Mouse (Mus musculus) limb, embryonic 12.5 days (tissue): ENCODE results near the gene Pdpn. TPM values are rescaled to one million over a fixed set of nuclear protein-coding genes. Genes with fewer than 3 reads are reported as not detected.
A peak's percentile ranks its signal among the peaks of the same experiment; 100 is the strongest.

Experiments used
- ATAC-seq: fragments of 200-750 bp; cut with Nextera tagmentation; 2 replicates; pipeline ENCODE4 v1.8.0; 2017; ENCODE audit warnings: low read depth, moderate TSS enrichment; ENCODE audit not compliant: insufficient number of reproducible peaks, insufficient read depth, low FRiP score, low TSS enrichment
- H3K27ac ChIP-seq: fragments of 300-500 bp; sonication (generic); 2 replicates; pipeline ENCODE4 v1.5.1; 2016; ENCODE audit warnings: mild to moderate bottlenecking, moderate library complexity
- H3K27me3 ChIP-seq: fragments of 300-500 bp; sonication (generic); 2 replicates; pipeline ENCODE4 v1.6.1; 2016; ENCODE audit warnings: mild to moderate bottlenecking, moderate library complexity
- H3K36me3 ChIP-seq: fragments of 300-500 bp; sonication (generic); 2 replicates; pipeline ENCODE4 v1.6.1; 2016; ENCODE audit warnings: mild to moderate bottlenecking, moderate library complexity
- H3K4me1 ChIP-seq: fragments of 300-500 bp; sonication (generic); replicated peaks from 2 replicates; pipeline ENCODE4 v1.6.1; 2016
- H3K4me2 ChIP-seq: fragments of 300-500 bp; sonication (generic); 2 replicates; pipeline ENCODE4 v1.6.1; 2016; ENCODE audit warnings: mild to moderate bottlenecking, moderate library complexity
- H3K4me3 ChIP-seq: fragments of 300-500 bp; sonication (generic); replicated peaks from 2 replicates; pipeline ENCODE4 v1.5.1; 2016; ENCODE audit warnings: mild to moderate bottlenecking
- H3K9ac ChIP-seq: fragments of 300-500 bp; sonication (generic); replicated peaks from 2 replicates; pipeline ENCODE4 v1.6.1; 2016; ENCODE audit warnings: mild to moderate bottlenecking, moderate library complexity
- H3K9me3 ChIP-seq: fragments of 300-500 bp; sonication (generic); 2 replicates; pipeline ENCODE4 v1.6.1; 2016; ENCODE audit warnings: mild to moderate bottlenecking, moderate library complexity
- WGBS: fragments of 180-500 bp; shearing (Covaris S2); methylation state at CpG from one replicate; pipeline ENCODE4 v1.1.7; 2016; 5-methylcytosine and 5-hydroxymethylcytosine counted together
- polyA plus RNA-seq: library from polyadenylated mRNA; unstranded; fragments of >200 nt; fragmentation: Nextera tagmentation; extraction: Ambion mirVana; gene quantifications from 2 replicates; pipeline ENCODE4 v1.2.1, GENCODE M21; 2016

The Pdpn gene
- polyA plus RNA-seq, 1 experiment from 2014 or later = 41.5 TPM

DNA sequence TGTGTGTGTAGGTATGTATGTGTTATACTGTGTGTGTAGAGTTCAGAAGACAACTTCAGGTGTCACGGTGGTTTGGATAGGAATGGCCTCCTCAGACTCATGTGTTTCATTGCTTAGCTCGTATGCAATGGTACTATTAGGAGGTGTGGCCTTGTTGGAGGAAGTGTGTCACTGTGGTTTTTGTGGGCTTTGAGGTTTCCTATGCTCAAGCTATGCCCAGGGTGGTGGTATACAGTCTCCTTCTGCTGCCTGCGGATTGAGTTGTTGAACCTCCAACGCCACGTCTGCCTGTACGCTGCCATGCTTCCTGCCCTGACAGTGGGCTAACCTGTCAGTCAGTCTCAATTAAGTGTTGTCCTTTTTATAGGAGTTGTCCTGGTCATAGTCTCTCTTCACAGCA, 22.0 kb downstream of the Pdpn start:
- Histone ChIP-seq H3K4me3 (no peak overlapping the region), H3K4me2 (no peak overlapping the region), H3K4me1 (peaks cover 13% of the 10 kb centered on the region), H3K27me3 (no peaks in the 10 kb centered on the region), H3K36me3 (peaks cover 17% of the 10 kb centered on the region), H3K9ac (no peak overlapping the region), H3K9me3 (no peaks in the 10 kb centered on the region; the same call in 1 of the 2 replicates), H3K27ac (no peak overlapping the region)
- 97% methylated on average over 6 of the region's 6 CpGs for WGBS
- ATAC-seq = no peak

DNA sequence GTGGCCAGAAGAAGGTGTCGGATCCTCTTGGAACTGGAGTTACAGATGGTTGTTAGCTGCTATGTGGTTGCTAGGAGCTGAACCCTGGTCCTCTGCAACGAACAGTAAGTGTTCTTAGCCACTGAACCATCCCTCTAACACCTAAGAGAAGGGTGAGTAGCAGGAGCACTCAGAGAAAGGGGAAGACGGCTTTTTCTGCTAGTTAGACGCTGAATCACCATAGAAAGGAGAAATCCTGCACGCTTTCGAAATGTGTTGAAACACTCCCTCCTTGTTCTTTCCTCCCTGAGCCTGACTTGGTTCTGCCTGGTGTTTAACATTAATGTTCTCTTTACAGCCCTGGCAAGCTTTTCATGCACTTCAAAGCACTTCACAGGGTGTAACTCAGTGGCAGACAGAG, 27.8 kb downstream of the Pdpn start:
- no peak overlapping the region for H3K4me2 ChIP-seq
- no peak overlapping the region for H3K4me3 ChIP-seq
- ATAC-seq = no peak
- H3K4me1 ChIP-seq = no peaks in the 10 kb centered on the region
- whole genome bisulfite sequencing = 70% methylated on average over 6 of the region's 6 CpGs
- 0 out of 2 replicates have a peak overlapping the region, but pooled peaks have one; percentile 12 for H3K27ac ChIP-seq
- H3K9me3 ChIP-seq = no peaks in the 10 kb centered on the region; the same call in 1 of the 2 replicates
- H3K27me3 ChIP-seq = no peaks in the 10 kb centered on the region
- no peak overlapping the region for H3K9ac ChIP-seq
- H3K36me3 ChIP-seq = peaks cover 35% of the 10 kb centered on the region

DNA sequence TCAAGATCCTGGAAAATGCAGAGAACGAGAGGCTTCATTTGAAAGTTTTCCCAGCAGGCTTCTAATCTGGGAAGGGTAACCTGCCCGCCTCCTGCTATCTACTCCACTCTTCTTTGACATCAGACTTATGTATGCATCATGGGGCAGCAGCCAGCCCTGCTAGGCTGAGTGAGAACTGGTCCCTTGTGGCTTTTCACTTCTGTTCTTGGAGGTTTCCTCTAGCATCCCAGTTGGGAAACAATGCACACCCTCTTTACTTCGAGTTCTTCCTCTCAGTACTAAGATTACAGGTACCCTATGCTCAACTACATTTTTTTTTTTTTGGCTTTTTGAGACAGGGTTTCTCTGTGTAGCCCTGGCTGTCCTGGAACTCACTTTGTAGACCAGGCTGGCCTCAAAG, 28.5 kb downstream of the Pdpn start:
- 76% methylated on average over 3 of the region's 3 CpGs for WGBS
- no peak overlapping the region for H3K27ac ChIP-seq
- no peaks in the 10 kb centered on the region for H3K4me1 ChIP-seq
- H3K27me3 ChIP-seq = no peaks in the 10 kb centered on the region
- H3K4me3 ChIP-seq = no peak overlapping the region
- H3K9me3 ChIP-seq = no peaks in the 10 kb centered on the region; the same call in 1 of the 2 replicates
- no peak overlapping the region for H3K9ac ChIP-seq
- peaks cover 35% of the 10 kb centered on the region for H3K36me3 ChIP-seq
- no peak overlapping the region for H3K4me2 ChIP-seq
- no peak for ATAC-seq

DNA sequence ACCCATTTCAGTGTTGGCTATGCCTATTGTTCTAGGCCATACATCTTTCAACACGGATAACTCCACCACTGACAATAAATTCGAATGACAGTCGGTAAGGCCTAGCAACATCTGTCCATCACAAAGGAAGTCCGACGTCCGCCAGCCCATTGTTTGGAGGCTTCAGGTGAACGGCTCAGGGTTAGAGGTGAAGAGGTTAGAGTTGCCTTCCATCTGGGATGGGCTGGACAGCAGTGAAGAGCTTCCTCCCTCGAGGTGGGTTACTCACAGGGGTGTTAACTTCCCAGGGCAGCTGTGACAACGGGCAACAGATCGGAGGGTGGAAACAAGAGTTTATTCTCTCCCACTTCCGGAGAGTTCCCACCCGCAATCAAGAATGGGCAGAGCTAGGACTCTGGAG, 36.7 kb downstream of the Pdpn start:
- no peak for ATAC-seq
- no peaks in the 10 kb centered on the region; the same call in 1 of the 2 replicates for H3K36me3 ChIP-seq
- H3K27me3 ChIP-seq = 0 out of 2 replicates have a peak, but pooled peaks cover 2% of the 10 kb centered on the region
- WGBS = 81% methylated on average over 12 of the region's 12 CpGs
- H3K4me2 ChIP-seq = no peak overlapping the region
- peaks cover 7% of the 10 kb centered on the region for H3K4me1 ChIP-seq
- H3K4me3 ChIP-seq = no peak overlapping the region
- no peaks in the 10 kb centered on the region for H3K9me3 ChIP-seq
- no peak overlapping the region for H3K9ac ChIP-seq
- no peak overlapping the region for H3K27ac ChIP-seq

DNA sequence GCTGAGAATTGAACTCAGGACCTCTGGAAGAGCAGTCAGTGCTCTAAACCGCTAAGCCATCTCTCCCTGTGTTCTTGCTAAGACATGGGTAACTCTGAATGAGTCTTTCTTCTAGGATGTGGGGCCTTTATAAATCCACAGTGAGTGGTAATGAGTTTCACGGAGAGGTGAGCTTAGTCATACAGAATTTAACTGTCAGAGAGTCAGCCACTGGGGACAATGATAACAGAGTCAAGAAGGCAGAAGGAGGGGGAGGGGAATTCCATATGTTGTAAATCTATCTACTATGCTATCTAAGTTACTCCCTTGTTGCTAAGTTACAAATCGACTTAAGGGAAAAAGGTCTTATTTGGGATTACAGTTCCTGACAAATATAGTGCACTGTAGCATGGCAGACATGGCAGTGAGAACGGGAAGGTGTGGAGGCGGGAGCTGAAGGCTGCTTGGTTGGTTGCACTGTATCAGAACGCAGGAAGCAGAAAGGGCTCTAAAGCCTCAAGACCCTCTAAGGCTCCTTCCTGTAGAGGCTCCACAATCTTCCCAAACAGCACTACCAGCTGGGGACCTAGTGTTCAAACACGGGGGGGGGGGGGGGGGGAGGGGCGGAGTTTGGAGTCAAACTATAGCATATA, 39.5 kb downstream of the Pdpn start:
- Histone ChIP-seq H3K4me1 (peaks cover 13% of the 10 kb centered on the region), H3K9ac (no peak overlapping the region), H3K36me3 (no peaks in the 10 kb centered on the region), H3K4me2 (no peak overlapping the region), H3K4me3 (no peak overlapping the region), H3K27me3 (0 out of 2 replicates have a peak, but pooled peaks cover 5% of the 10 kb centered on the region), H3K9me3 (no peaks in the 10 kb centered on the region), H3K27ac (no peak overlapping the region)
- no peak for ATAC-seq
- 58% methylated on average over 7 of the region's 8 CpGs for WGBS

DNA sequence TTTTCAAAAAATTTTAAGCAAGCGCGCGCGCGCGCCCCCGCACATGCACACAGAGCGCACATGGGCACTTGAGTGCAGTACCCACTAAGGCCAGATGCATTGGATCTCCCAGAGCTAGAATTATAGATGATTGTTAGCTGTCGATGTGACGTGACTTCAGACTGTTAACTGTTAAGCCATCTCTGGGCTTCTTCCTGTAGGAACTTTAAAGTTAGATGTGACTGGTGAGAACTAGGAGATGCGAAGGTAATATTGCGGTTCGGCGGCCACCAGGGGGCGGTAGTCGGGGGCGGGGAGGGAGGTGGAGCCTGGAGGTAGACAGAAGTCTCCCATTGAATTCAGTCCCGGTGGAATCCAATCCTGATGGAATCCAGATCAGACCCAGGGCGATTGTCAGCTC, 40.8 kb downstream of the Pdpn start:
- peak overlapping the region; percentile 19; the same call in 1 of the 2 replicates for H3K4me3 ChIP-seq
- 30% methylated on average over 19 of the region's 19 CpGs for WGBS
- H3K4me1 ChIP-seq = peaks cover 13% of the 10 kb centered on the region
- H3K27me3 ChIP-seq = 0 out of 2 replicates have a peak, but pooled peaks cover 5% of the 10 kb centered on the region
- no peak overlapping the region for H3K27ac ChIP-seq
- H3K9ac ChIP-seq = no peak overlapping the region
- H3K36me3 ChIP-seq = no peaks in the 10 kb centered on the region
- H3K4me2 ChIP-seq = peak overlapping the region; percentile 47
- peak; percentile 55; the same call in 1 of the 2 replicates for ATAC-seq
- no peaks in the 10 kb centered on the region for H3K9me3 ChIP-seq

DNA sequence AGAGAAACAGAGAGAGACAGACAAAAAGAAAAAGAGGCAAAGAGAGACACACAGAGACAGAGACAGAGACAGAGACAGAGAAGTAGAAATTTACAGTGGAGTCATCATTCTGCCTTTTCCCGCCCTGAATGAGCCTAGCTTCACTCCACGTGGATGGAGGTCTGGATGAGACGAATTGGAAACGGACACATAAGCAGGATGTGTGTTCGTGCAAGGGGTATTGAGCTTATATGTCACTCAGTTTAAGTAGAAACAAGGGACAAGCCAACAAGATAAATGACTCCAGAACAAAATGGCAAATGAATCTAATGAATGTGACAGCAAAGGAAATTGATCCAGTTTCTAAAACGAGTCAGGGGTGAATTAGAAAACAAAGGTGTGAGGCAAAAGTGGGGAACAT, 41.4 kb downstream of the Pdpn start:
- no peak overlapping the region for H3K9ac ChIP-seq
- 0 out of 2 replicates have a peak, but pooled peaks cover 5% of the 10 kb centered on the region for H3K27me3 ChIP-seq
- peaks cover 13% of the 10 kb centered on the region for H3K4me1 ChIP-seq
- no peak overlapping the region for H3K4me2 ChIP-seq
- H3K36me3 ChIP-seq = no peaks in the 10 kb centered on the region
- no peak overlapping the region for H3K27ac ChIP-seq
- 46% methylated on average over 6 of the region's 6 CpGs for WGBS
- no peaks in the 10 kb centered on the region for H3K9me3 ChIP-seq
- H3K4me3 ChIP-seq = no peak overlapping the region
- no peak for ATAC-seq

DNA sequence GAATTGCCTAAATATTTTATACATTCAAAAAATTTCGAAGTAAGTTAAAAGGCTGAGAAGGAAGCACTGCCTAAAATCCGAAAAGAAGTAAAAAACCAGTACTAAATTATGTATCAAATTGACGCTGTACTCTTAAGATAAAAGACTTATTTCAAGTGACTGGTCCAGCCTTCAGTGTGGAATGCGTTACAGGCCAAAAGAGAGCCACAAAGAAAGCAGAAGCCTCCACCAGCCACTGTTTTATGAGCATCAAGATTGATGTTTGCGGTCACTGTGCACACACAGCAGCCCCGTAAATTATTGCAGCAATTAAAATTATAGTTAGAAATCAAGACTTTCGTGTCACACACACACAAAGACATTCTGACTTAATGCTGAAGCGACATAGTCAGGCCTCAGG, 43.8 kb downstream of the Pdpn start:
- 51% methylated on average over 8 of the region's 8 CpGs for whole genome bisulfite sequencing

DNA sequence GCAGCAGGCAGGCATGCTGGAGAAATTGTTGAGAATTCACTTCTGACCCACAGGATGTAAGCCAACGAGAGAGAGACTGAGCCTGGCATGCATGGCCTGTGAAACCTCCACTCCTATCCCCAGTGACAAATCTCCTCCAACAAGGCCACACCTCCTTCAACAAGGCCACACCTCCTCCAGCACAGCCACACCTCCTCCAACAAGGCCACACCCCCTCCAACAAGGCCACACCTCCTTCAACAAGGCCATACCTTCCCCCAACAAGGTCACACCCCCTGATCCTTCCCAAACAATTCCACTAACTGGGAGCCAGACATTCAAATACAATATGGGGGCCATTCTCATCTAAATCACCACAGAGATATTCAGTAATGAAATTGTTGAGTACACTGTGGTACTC, 46.0 kb downstream of the Pdpn start:
- WGBS = 82% methylated on average over 1 of the region's 1 CpGs

More for the DNA sequence above, 43.8 kb downstream of the Pdpn start:
- Histone ChIP-seq H3K36me3 (no peaks in the 10 kb centered on the region), H3K9me3 (0 out of 2 replicates have a peak, but pooled peaks cover 4% of the 10 kb centered on the region), H3K4me3 (no peak overlapping the region), H3K27me3 (0 out of 2 replicates have a peak, but pooled peaks cover 5% of the 10 kb centered on the region), H3K4me2 (no peak overlapping the region), H3K27ac (no peak overlapping the region), H3K4me1 (peaks cover 13% of the 10 kb centered on the region), H3K9ac (no peak overlapping the region)
- no peak for ATAC-seq

DNA sequence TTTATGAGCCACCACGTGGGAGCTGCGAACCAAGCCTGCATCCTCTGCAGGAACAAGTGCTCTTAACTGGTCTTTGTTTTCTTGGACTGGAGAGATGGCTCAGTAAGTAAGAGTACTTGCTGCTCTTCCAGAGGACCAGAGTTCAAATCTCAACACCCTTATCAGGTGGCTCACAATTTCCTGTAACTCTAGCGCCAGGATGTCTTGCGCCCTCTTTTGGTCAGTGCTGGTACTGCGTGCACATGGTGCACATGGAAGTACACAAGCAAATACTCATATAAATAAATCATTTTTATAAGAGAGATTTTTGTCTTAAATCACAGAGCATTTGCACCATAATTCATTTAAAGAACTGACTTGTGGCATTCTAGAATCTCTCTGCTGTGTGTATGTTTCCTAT, 51.3 kb downstream of the Pdpn start:
- WGBS = 80% methylated on average over 5 of the region's 5 CpGs
- H3K27ac ChIP-seq = no peak overlapping the region
- H3K36me3 ChIP-seq = no peaks in the 10 kb centered on the region
- no peak for ATAC-seq
- H3K27me3 ChIP-seq = no peaks in the 10 kb centered on the region
- H3K9ac ChIP-seq = no peak overlapping the region
- no peak overlapping the region for H3K4me2 ChIP-seq
- H3K4me3 ChIP-seq = no peak overlapping the region
- H3K9me3 ChIP-seq = 0 out of 2 replicates have a peak, but pooled peaks cover 4% of the 10 kb centered on the region
- H3K4me1 ChIP-seq = no peaks in the 10 kb centered on the region

More for the DNA sequence above, 46.0 kb downstream of the Pdpn start:
- Histone ChIP-seq H3K4me3 (no peak overlapping the region), H3K27me3 (0 out of 2 replicates have a peak, but pooled peaks cover 5% of the 10 kb centered on the region), H3K27ac (no peak overlapping the region), H3K9ac (no peak overlapping the region), H3K4me2 (no peak overlapping the region), H3K4me1 (0 out of 2 replicates have a peak, but pooled peaks cover 8% of the 10 kb centered on the region), H3K36me3 (no peaks in the 10 kb centered on the region), H3K9me3 (0 out of 2 replicates have a peak, but pooled peaks cover 4% of the 10 kb centered on the region)
- no peak for ATAC-seq

DNA sequence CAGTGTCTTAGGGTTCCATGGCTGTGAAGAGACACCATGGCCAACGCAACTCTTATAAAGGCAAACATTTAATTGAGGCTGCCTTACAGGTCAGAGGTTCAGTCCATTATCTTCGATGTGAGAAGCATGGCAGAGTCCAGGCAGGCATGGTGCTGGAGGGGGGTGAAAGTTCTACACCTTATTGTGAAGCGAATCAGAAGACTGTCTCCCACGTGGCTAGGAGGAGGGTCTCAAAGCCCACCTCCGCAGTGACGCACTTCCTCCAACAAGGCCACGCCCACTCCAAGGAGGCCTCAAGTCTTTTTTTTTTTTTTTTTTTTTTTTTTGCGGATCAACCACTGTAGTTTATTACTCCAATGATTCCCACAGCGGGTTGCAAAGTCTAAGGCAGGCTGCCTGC, 58.1 kb downstream of the Pdpn start:
- no peaks in the 10 kb centered on the region for H3K36me3 ChIP-seq
- H3K4me3 ChIP-seq = no peak overlapping the region
- H3K27ac ChIP-seq = no peak overlapping the region
- no peaks in the 10 kb centered on the region for H3K9me3 ChIP-seq
- H3K9ac ChIP-seq = no peak overlapping the region
- no peak overlapping the region for H3K4me2 ChIP-seq
- 79% methylated on average over 9 of the region's 9 CpGs for WGBS
- H3K4me1 ChIP-seq = peaks cover 4% of the 10 kb centered on the region; the same call in 1 of the 2 replicates
- no peaks in the 10 kb centered on the region for H3K27me3 ChIP-seq
- ATAC-seq = no peak
